Mouse (Mus musculus) erythroblast, embryonic 14.5 days (primary cell): ENCODE results near the gene Cat.

ENCODE experiments used
- GATA1 ChIP-seq: IDR thresholded peaks from 2 replicates; pipeline ENCODE4 v1.6.1; 2012; ENCODE audit warnings: low read length, inconsistent platforms, mixed read lengths
- TAL1 ChIP-seq: IDR thresholded peaks from 3 replicates; pipeline ENCODE4 v1.6.1; 2012; ENCODE audit warnings: low read length, inconsistent platforms, mixed read lengths

DNA sequence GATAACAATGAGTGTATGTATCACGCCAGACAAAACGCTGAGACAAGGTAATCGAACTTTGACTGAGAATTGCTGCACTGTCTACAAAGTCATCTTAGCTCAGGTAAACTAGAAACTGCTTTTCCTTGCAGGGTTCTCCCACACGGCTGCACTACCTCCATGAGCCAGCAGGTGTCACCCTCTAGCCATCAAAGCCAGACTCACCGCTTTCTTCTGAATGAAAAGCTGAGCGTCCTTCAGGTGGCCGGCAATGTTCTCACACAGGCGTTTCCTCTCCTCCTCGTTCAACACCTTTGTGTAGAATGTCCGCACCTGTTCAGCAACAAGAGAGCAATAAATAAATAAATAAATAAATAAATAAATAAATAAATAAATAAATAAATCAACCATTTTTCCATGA is 28.3 kb downstream of the Cat start:
- TF ChIP-seq GATA1: no peak
- TF ChIP-seq TAL1: no peak
